In the genomic region with DNA sequence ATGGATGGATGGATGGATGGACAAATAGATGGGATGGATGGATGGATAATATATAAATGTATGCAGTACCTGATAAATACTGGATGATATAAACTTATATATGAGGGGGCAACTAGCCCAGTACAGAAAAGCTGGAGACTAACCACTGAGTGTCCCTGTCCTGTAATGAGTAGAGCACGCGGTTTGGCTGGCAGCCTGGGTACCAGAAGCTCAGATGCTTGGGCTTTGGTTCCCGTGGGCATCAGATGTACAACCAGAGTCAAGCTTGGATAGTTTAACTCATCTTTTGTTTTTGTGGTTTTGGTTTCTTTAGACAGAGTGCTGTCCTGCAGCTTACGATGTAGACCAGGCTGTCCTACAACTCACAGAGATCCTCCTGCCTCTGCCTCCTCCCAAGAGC, we compare ENCODE assay signal across 32 mouse cellular contexts. TPM values are rescaled to one million over a fixed set of nuclear protein-coding genes. Genes with fewer than 3 reads are reported as not detected.
"Had no signal": no experiment of that assay in that cellular context is flagged by ENCODE, and none has a peak within 500 bp of the region (broad histone marks: within the 10 kb centered on the region; RNA-seq: fewer than 3 reads in every experiment).

No protein-coding gene starts in this region.

- H3K36me3 ChIP-seq: heart, embryonic 15.5 days; hindbrain, embryonic 10.5 days; hindbrain, embryonic 12.5 days; hindbrain, embryonic 13.5 days; hindbrain, embryonic 15.5 days; intestine, embryonic 15.5 days; kidney, embryonic 15.5 days had no signal

- H3K4me1 ChIP-seq: hindbrain, embryonic 13.5 days had no signal

- DNase-seq: heart, postnatal 10 days; heart, postnatal 14 days; heart, postnatal 36 days; heart, postnatal 4 days; kidney, adult 11 months; kidney, adult 18-20 months; kidney, adult 2 months; kidney, adult 8-10 months; kidney, adult 9 months; kidney, postnatal 10 days; kidney, postnatal 14 days; kidney, postnatal 25 days; kidney, postnatal 36 days; kidney, postnatal 4 days; layer of hippocampus, adult 9-11 months; layer of hippocampus, postnatal 36 days had no signal

- H3K9ac ChIP-seq: heart, embryonic 12.5 days; heart, embryonic 13.5 days; heart, embryonic 15.5 days; hindbrain, embryonic 12.5 days; hindbrain, embryonic 13.5 days; hindbrain, embryonic 14.5 days; hindbrain, embryonic 15.5 days; intestine, embryonic 15.5 days; kidney, embryonic 15.5 days had no signal

- H3K27me3 ChIP-seq: heart, embryonic 12.5 days; heart, embryonic 13.5 days; heart, embryonic 15.5 days; hindbrain, embryonic 12.5 days; hindbrain, embryonic 15.5 days; intestine, embryonic 15.5 days; kidney, embryonic 15.5 days had no signal

- H3K9me3 ChIP-seq: heart, embryonic 12.5 days; heart, embryonic 13.5 days; heart, embryonic 15.5 days; hindbrain, embryonic 10.5 days; hindbrain, embryonic 12.5 days; hindbrain, embryonic 13.5 days; hindbrain, embryonic 15.5 days; intestine, embryonic 15.5 days; kidney, embryonic 15.5 days had no signal

- H3K27ac ChIP-seq: heart, embryonic 13.5 days; heart, embryonic 15.5 days; hindbrain, embryonic 10.5 days; hindbrain, embryonic 12.5 days; hindbrain, embryonic 13.5 days; hindbrain, embryonic 14.5 days; hindbrain, embryonic 15.5 days; hindbrain, postnatal 0 days; intestine, embryonic 15.5 days; kidney, embryonic 15.5 days; kidney, postnatal 0 days; layer of hippocampus, adult 2 months; left cerebral cortex, adult 2 months had no signal

- H3K4me3 ChIP-seq: heart, embryonic 12.5 days; heart, embryonic 13.5 days; heart, embryonic 15.5 days; hindbrain, embryonic 10.5 days; hindbrain, embryonic 12.5 days; hindbrain, embryonic 13.5 days; hindbrain, embryonic 15.5 days; intestine, embryonic 15.5 days; kidney, embryonic 15.5 days; layer of hippocampus, adult 2 months; left cerebral cortex, adult 2 months had no signal

- H3K4me2 ChIP-seq: heart, embryonic 11.5 days; heart, embryonic 12.5 days; heart, embryonic 13.5 days; heart, embryonic 15.5 days; hindbrain, embryonic 12.5 days; hindbrain, embryonic 13.5 days; hindbrain, embryonic 14.5 days; hindbrain, embryonic 15.5 days; intestine, embryonic 15.5 days; kidney, embryonic 15.5 days had no signal

RNA-seq across cellular contexts. Expression of a gene that starts 16.0 kb away (rescaled TPM):
- total RNA-seq: hematopoietic stem cell, adult 5-6 weeks; layer of hippocampus, adult 2 months had no signal
